Mouse (Mus musculus) monocyte, adult 5-6 weeks (primary cell): Measurements from ENCODE around the gene Xpo4. TPM values are rescaled to one million over a fixed set of nuclear protein-coding genes. Genes with fewer than 3 reads are reported as not detected.
"Not testable (repeated sequence)": the region's sequence is repeated elsewhere in the genome, so short reads cannot be mapped to it uniquely, and the experiment has no call there.

Experiments used
- ATAC-seq: fragments of 153-309, 156-312 bp; replicated peaks from 2 replicates; pipeline ENCODE4 v1.8.0; 2017; ENCODE audit warnings: mild to moderate bottlenecking; ENCODE audit not compliant: low TSS enrichment, insufficient number of reproducible peaks, severe bottlenecking, poor library complexity, low FRiP score
- total RNA-seq: library from RNA; stranded (forward); fragments of 200-1000, 200-491, 200-594 nt; gene quantifications from 3 replicates; pipeline ENCODE4 v1.2.3, GENCODE M21; 2017

The Xpo4 gene
- total RNA-seq, 1 experiment from 2014 or later, result 34.4 TPM

DNA sequence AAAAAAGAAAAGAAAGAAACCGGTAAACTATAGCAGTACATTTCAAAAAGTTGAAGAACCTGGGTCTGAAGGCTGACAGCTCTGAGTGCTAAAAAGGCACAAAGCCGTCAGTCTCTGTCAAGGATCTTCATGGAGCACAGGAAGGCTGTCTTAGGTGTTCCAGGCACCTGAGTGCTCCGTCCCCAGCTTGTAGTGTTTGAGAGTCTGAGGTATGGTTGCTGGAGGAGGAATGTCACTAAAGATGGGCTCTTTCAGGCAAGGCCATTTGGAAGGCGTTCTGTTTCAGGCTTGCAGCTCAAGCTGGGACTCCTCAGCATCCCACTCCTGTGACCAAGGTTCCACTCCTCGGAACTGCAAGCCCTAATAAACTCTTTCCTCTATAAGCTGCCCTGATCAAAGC lies 22.2 kb upstream of the Xpo4 start:
- no peak for ATAC-seq

DNA sequence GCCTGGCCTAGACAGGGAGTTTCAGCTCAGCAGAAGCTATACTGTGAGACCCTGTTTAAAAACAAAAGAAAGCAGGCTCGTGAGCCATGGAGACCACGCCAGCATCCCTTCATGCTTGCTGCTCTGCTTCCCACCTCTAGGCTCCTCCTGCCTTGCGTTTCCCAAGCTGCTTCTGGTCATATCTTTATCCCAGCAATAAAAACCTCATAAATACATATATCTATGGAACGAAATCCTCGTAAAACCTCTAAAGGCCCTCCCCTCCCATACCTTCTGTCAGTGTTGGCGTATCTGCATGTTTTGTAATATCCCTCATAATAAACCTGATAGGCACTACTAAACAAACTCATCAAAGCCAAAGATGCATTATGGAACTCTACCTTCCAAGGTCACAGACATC lies 21.4 kb upstream of the Xpo4 start:
- ATAC-seq, result no peak

DNA sequence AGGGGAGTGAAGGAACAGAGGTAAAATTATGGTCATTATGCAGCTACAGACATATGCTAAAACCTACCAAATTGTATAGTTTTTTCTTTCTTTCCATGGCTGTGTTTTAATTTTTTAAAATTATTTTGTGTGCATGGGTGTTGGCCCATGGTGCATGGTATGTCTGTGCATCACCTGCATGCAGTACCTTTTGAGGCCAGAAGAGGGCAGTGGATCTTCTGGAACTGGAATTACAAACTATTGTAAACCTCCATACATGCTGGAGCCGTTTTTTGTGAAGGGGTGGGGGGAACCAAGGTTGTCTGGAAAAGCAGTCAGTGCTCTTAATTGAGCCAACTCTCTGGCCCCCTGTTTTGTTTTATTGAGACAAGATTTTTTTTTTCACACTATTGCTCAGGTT lies 19.3 kb upstream of the Xpo4 start:
- peak; percentile 74 for ATAC-seq

DNA sequence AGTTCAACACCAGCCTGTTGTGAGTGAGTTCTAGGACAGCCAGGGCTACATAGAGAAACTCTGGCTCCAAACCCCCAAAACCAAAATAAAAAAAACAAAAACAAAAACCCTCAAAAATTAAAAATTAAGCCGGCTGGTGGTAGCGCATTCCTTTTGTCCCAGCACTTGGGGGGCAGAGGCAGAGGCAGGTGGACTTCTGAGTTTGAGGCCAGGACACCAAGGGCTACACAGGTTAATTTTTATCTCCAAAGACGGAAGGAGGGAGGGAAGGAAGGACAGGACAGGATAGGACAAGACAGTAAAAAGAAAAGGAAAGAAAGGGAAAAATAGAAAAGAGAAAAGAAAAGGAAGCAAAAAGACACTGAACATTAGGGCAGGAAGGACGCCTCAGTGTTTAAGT lies 17.5 kb upstream of the Xpo4 start:
- ATAC-seq, result no peak

DNA sequence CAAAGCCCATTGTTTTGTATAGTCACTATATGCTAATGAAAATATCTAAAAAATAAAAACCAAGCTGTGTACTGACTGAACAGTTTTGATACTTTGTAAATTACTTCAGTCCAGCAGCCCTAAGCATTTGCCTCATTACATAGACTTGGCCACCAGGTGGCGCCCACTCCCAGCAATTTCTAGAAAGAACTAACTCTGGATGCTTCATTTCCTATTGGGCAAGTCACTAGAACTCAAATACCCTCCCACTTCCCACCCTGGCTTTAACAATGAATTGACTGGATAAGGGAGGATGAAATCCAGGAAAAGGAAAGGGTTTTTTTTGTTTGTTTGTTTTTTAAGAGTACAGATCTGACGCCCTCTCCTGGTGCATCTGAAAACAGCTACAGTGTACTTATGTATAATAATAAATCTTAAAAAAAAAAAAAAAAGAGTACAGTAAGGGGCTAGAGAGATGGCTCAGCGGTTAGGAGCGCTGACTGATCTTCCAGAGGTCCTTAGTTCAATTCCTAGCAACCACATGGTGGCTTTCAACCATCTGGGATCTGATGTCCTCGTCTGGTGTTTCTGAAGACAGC lies 14.8 kb upstream of the Xpo4 start:
- ATAC-seq, result peak; percentile 77

DNA sequence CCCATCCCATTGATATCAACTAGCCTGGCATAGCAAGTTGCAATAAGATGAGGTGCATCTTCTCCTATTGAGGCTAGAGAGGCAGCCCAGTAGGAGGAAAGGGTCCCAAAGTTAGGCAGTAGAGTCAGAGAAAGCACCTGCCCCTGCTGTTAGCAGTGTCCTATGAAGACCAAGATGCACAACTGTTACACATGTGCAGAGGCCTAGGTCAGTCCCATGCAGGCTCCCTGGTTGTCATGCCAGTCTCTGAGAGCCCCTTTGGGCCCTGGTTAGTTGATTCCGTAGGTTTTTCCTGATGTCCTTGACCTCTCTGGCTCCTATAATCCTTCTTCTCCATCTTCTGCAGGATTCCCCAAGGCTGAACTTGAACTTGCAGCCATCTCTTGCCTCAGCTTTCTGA lies 14.3 kb upstream of the Xpo4 start:
- no peak for ATAC-seq

DNA sequence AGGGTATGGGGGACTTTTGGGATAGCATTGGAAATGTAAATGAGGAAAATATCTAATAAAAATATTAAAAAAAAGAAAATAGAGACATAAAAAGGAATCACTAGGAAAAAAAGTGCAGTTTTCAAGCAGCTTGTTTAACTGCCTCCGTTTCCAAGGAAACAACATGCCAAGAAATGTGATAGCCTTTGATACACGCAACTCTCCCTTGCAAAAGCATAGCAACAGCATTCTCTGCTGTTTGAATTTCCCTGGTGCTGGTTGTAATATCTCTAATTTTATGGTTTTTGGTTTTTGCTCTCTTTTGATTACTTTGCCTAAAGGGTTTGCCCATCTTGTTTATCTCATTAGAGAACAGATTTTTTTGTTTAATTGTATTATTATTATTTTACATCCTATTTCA lies 10.3 kb upstream of the Xpo4 start:
- ATAC-seq, result no peak

DNA sequence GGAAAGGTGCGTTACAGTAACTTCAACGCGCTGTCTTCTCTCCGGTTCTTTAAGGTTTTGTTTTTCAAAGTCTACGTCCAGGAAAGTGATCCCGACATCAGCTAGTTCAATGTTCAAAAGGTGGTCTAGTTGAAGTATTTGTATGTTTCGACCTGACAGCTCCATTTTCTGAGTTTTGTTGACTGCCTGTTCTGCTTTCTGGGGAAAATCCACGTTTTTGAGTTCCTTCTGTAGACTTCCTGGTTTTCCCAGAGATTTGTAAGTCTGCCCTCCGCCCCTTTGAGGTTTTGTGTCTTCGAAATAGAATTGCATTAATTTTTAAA lies 359 bp upstream of the Xpo4 start:
- no peak for ATAC-seq

DNA sequence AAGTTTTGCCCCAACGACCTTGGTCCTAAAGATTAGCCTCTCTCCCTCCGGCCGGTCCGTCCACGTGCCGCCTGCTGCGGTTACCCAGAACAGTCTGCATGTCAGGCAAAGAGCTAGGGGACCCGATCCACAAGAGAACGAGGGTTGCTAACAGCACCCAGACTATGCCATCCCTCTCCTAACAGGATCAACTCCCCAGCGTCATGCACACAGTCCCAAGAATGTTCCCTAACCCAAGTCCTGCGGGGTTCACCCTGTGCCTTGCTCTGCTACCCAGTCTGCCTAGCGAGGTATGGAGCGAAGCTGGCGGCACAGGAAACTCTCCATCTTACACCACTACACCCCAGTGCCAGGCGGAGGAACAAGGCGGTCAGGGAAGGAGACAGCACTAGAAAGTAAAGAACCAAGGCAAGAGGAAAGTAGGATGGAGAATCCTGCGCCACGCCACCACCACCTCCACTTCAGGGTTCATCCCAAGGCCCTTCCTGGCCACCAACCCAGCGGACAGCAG lies 864 bp downstream of the Xpo4 start:
- ATAC-seq, result peak; percentile 44

DNA sequence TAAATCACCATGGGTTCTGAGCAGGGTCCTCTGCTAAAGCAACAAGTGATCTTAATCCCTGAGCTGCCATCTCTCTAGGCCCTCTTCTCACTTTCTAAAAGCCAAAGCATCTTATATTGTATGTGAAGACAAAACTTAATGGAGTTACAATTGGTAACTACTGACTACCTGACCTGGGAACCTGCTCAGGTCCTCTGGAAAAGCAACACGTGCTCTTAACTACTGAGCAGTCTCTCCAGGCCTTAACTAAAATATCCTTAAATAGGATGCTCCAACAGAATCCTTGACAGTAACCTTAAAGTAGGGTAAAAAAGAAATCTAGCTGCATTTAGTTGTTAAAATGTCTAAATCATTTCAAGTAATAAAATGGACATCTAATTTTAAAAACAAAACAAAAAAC lies 1.6 kb downstream of the Xpo4 start:
- no peak for ATAC-seq

DNA sequence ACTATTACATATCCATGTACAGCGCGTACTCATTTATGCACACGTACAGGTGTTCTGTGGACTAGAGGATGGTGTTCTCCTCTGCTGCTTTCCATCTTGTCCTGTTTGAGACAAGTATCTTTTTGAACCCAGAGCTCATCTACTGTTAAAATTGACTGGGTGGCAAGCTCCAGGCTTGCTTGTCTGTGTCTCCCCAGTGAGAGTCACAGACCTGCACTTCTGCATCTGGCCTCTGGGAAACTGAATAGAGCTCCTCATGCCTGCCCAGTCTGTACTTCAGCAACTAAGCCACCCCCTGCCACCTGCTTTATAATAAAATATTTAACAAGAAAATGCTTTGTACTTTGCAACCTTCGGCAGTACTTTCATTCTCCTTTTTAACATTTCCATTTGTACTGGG lies 6.9 kb downstream of the Xpo4 start:
- no peak for ATAC-seq

DNA sequence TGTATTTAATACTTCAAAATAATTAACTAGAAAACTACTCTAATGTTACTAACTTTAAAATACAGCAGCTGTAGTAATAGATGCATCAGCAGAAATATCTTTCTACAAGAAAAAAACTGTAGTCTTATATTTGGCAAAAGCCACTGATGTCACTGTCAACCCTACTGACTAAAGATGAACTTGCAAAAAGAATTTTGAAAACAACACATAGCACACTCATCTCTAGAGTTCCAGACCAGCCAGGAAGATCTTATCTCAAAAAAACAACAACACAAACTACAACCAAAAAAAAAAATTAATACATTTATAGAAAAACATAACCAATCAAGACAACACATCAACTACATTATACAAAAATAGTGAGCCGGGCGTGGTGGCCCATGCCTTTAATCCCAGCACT lies 7.7 kb downstream of the Xpo4 start:
- no peak for ATAC-seq

DNA sequence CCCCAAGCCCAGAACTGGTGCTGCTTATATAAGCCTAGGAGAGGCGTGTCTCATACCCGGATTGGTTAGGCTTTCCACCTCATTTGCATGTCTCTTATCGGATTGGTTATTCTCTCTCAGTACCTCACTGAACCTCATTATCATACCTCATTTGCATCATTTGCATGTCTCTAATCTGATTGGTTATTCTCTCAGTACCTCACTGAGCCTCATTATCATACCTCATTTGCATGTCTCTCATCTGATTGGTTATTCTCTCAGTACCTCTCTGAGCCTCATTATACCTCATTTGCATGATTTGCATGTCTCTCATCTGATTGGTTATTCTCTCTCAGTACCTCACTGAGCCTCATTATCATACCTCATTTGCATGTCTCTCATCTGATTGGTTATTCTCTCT lies 8.7 kb downstream of the Xpo4 start:
- not testable (repeated sequence) for ATAC-seq

DNA sequence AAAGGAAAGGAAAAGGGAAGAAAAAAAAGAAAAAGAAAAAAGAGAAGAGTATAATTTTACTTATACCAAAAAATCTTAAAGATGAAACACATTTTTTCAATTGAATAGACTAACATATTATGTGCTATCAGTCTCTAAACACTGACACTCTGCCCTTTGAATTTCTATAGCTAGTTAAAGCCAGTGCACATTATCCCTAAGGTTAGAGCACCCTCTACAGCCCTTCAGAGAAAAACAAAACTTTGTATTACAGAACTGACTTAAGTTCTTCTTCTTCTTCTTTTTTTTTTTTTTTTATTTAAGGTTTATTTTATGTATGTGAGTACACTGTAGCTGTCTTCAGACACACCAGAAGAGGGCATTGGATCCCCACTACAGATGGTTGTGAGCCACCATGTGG lies 15.7 kb downstream of the Xpo4 start:
- no peak for ATAC-seq

DNA sequence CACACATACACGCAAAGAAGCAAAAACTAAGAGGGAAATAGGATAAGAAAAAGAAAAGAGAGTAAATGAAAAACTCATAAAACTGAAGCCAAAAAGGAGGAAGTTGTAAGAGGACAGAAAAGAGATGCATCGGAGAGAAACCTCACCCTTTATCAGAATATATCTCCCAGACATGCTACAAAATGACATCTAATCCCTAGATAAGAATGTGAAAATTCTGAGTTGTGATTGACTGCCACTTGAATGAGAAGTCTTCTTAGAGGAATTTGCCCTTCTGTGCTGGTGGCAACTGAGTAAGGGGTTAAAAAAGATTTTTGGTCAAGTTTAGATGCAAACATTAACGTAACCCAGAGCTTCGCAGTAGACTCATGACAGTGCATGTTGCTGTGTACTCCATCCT lies 19.1 kb downstream of the Xpo4 start:
- ATAC-seq, result no peak

DNA sequence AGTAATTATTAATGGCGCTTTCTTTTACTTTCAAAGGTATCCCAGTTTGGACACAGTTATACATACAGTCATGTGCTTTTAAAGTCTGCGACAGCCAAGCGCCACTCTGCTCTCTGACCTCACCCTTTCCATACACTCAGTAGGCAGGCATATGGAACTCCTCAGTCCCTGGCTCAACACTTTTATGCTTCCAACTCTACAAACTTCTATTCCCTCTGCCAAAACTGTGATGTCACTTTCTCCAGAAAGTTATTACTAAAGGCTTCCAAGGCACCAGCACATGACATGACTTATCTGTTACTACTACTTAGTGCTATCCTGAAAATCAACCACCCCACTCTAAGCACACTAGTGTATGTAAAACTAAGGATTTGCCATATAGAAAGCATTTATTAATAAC lies 26.1 kb downstream of the Xpo4 start:
- no peak for ATAC-seq

DNA sequence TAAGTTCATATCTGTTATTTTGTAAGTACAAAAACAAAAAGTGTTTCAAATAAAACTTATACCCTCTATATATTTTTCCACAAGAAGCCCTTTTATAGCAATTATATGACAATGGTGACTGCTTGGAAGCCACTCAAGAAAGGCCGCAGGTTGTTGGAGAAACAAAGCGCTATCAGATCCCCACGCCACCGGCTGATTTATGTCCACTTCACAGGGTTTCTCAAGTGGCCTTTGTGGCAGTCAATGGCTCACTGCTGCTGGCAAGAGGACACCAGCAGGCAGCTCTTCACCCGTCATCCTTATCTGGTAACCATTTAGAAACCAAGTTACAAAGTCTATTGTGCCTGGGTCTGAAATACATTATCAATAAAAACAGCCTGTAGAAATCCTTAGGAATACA lies 31.1 kb downstream of the Xpo4 start:
- no peak for ATAC-seq

DNA sequence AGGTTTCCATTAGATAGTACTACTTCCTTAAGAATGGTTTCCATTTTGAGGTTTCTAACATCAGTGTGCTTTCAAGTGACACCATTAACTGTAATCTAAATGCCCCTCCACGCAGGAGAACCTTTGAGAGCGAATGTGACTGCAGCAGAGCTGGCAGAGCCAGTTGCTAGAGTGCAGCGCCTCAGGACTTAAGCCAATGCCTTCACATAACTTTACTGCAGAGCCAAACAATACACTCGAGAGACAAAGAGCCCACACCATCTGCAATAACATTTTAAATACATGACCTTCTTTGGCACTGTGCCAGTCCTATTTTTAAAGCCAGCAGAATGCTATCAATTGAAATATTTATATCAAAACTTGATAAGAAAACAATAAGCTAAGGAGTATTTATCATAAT lies 35.6 kb downstream of the Xpo4 start:
- ATAC-seq, result no peak

DNA sequence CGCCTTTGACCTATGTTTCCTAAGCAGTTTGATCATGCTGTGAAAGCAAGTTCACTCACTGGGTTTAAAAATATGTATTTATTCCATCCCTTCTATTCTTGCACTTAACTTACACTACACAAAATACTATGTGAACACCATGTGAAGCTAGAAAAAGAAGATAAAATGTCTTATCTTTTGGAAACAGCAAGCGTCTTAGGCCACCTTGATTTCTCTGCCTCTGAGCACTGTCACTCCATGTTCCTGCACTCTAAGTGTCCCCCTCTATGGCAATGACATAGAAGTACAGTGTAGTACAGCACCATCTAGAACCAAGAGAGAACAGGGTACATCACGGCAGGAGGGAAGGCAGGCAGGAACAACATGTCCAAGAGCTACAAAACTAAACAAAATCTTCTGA lies 42.3 kb downstream of the Xpo4 start:
- no peak for ATAC-seq

DNA sequence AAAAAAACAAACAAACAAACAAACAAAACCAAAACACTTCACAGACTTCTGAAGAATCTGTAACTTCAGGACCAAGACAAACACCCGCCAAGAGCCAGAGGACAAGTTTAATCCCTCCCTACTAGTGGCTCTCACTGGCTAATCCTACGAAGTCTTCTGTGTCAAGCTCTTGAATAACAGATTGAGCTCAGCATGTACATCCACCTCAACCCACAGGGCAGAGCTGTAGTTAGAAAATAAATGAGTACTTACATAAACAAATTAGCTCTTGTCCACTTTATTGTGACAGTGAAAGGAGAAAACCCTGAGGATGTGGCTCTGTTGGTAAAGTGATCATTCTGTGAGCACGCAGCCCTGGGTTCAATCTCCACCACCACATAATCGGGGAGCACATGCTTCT lies 43.5 kb downstream of the Xpo4 start:
- no peak for ATAC-seq

DNA sequence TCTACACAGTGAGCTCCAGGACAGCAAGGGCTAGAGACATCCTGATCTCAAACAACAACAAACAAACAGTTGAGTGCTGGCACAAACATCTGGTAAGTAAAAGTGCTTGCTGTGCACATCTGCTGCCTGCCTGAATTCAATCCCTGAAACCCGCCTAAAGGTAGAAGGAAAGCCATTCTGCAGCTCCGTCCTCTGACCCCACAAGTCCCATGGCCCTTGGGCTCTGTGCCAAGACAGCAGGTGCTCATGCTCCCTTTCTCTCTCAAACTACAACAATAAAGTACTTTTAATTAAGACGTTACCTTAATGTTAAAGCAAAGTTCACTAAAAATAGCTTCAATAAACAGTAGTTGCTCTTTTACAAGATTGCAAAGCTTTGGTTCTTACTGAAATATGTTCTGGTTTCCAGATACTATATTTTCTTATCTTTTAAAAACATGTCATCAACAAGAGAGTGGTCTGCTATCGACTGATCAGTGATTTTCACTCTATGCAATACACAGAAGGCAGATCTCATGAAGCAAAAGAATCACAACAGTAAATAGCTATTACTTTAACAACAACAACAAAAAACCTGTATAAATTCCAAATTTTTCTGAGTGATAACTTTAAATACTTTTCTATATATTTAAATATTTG lies 44.5 kb downstream of the Xpo4 start:
- no peak for ATAC-seq
